Mouse (Mus musculus) heart, postnatal 25 days (tissue): ENCODE results near the gene Nudt8. TPM values are rescaled to one million over a fixed set of nuclear protein-coding genes. Genes with fewer than 3 reads are reported as not detected.
"Not testable (repeated sequence)": the region's sequence is repeated elsewhere in the genome, so short reads cannot be mapped to it uniquely, and the experiment has no call there.

ENCODE experiments used
- DNase-seq: peaks from one replicate; pipeline ENCODE4 v3.0.0; 2022; ENCODE audit warnings: low spot score
- intact Hi-C: fragments of 180-260 bp; cut with DNase I; formaldehyde crosslinking; loops from one replicate; pipeline ENCODE4 v1.15.1; 2025
- total RNA-seq, 2 experiments: library from RNA; stranded (reverse); gene quantifications; 2 replicates each; pipeline ENCODE4 v1.2.3; 2021

The Nudt8 gene
- total RNA-seq, 2 experiments from 2014 or later = 109 to 118 TPM

- intact Hi-C loops = no loop called here
- no peak for DNase-seq
These were observed 4.7 kb downstream of the Nudt8 start for GRCm38 (mm10) chr19:4005091-4005490.

- DNase-seq = no peak
- intact Hi-C loops = no loop called here
These were observed 5.6 kb downstream of the Nudt8 start for GRCm38 (mm10) chr19:4005971-4006370.

- intact Hi-C loops = no loop called here
- no peak for DNase-seq
These were observed 10.7 kb downstream of the Nudt8 start for GRCm38 (mm10) chr19:4011086-4011485.

GRCm38 (mm10) chr19:4012432-4013022 is 12.1 kb downstream of the Nudt8 start, which contains the start of gene Ndufv1:
Gene Ndufv1 (minus strand): TSS chr19:4012806.
- intact Hi-C loops = loop anchor here (1.0 kb wide), 2 partner anchors 12 to 66 kb away; partner anchors contain the start of genes Gm49405 and Nudt8
- peak; percentile 96 for DNase-seq

- intact Hi-C loops = no loop called here
- DNase-seq = no peak
These were observed 12.7 kb downstream of the Nudt8 start for GRCm38 (mm10) chr19:4013066-4013465.

GRCm38 (mm10) chr19:4014802-4015201 is 14.4 kb downstream of the Nudt8 start:
- intact Hi-C loops = loop anchor here (5.0 kb wide), 1 partner anchor 212 kb away; no protein-coding TSS in a partner anchor
- DNase-seq = no peak

GRCm38 (mm10) chr19:4015635-4016034 is 15.3 kb downstream of the Nudt8 start:
- DNase-seq = no peak
- intact Hi-C loops = loop anchor here (5.0 kb wide), 1 partner anchor 212 kb away; no protein-coding TSS in a partner anchor

- intact Hi-C loops = loop anchor here (5.0 kb wide), 1 partner anchor 209 kb away; no protein-coding TSS in a partner anchor
- no peak for DNase-seq
These were observed 17.7 kb downstream of the Nudt8 start for GRCm38 (mm10) chr19:4017921-4018587.

- intact Hi-C loops = loop anchor here (1.0 to 5.0 kb wide), 2 partner anchors 29 to 208 kb away; no protein-coding TSS in a partner anchor
- peak; percentile 71 for DNase-seq
These were observed 18.6 kb downstream of the Nudt8 start for GRCm38 (mm10) chr19:4018743-4019583.

- intact Hi-C loops = no loop called here
- DNase-seq = no peak
These were observed 22.8 kb downstream of the Nudt8 start for GRCm38 (mm10) chr19:4023185-4023584.

- no peak for DNase-seq
- intact Hi-C loops = no loop called here
These were observed 27.2 kb downstream of the Nudt8 start for GRCm38 (mm10) chr19:4027576-4027975.

- no peak for DNase-seq
- intact Hi-C loops = no loop called here
These were observed 32.3 kb downstream of the Nudt8 start for GRCm38 (mm10) chr19:4032668-4033067.

GRCm38 (mm10) chr19:4033298-4033697 is 32.9 kb downstream of the Nudt8 start:
- DNase-seq = no peak
- intact Hi-C loops = no loop called here

GRCm38 (mm10) chr19:4033742-4034141 is 33.4 kb downstream of the Nudt8 start:
- intact Hi-C loops = no loop called here
- no peak for DNase-seq

- no peak for DNase-seq
These were observed 36.1 kb downstream of the Nudt8 start for GRCm38 (mm10) chr19:4036327-4037045.

GRCm38 (mm10) chr19:4037154-4037787 is 36.9 kb downstream of the Nudt8 start:
- intact Hi-C loops, DNase-seq: not testable (repeated sequence)

More at GRCm38 (mm10) chr19:4036327-4037045, 36.1 kb downstream of the Nudt8 start:
- intact Hi-C loops = no loop called here

- DNase-seq = peak; percentile 88
- intact Hi-C loops = no loop called here
These were observed 37.4 kb downstream of the Nudt8 start, which contains the start of gene Gstp1 for GRCm38 (mm10) chr19:4037788-4038232. Gene Gstp1 (minus strand): TSS chr19:4037985.

GRCm38 (mm10) chr19:4040941-4041340 is 40.6 kb downstream of the Nudt8 start:
- DNase-seq = not testable (repeated sequence)

GRCm38 (mm10) chr19:4041500-4041899 is 41.1 kb downstream of the Nudt8 start:
- DNase-seq, intact Hi-C loops: not testable (repeated sequence)

More at GRCm38 (mm10) chr19:4040941-4041340, 40.6 kb downstream of the Nudt8 start:
- intact Hi-C loops = not testable (repeated sequence)
